ENCODE assay signal across 11 mouse cellular contexts in genomic region chr11:113715078-113715674, GRCm38 (mm10). TPM values are rescaled to one million over a fixed set of nuclear protein-coding genes. Genes with fewer than 3 reads are reported as not detected.
DNase-seq lines count a peak whose midpoint lies in the region; ATAC-seq and TF ChIP-seq lines count a peak whose summit lies in the region.
"Had no signal": no experiment of that assay in that cellular context is flagged by ENCODE, and none has a peak within 500 bp of the region (broad histone marks: within the 10 kb centered on the region; RNA-seq: fewer than 3 reads in every experiment).

No protein-coding gene starts in this region.

- no peak overlapping the region for H3K4me3 ChIP-seq in lung, postnatal 0 days (ENCODE audit: low read depth, low read length)
- no peak overlapping the region for H3K4me3 ChIP-seq in liver, embryonic 12.5 days
- H3K4me3 ChIP-seq: gastrocnemius, adult 2 months; liver, embryonic 15.5 days had no signal

- no peak overlapping the region for H3K27ac ChIP-seq in lung, postnatal 0 days (ENCODE audit: low read length)
- no peak overlapping the region for H3K27ac ChIP-seq in liver, embryonic 12.5 days
- H3K27ac ChIP-seq: gastrocnemius, adult 2 months; liver, embryonic 15.5 days had no signal

- peak; percentile 38 for TF ChIP-seq CTCF in lung, postnatal 0 days (IDR thresholded peaks at IDR 0.05)

- no peak for ATAC-seq in lung, postnatal 0 days
- ATAC-seq in liver, embryonic 12.5 days = peak; percentile 31
- no peak for ATAC-seq in monocyte, adult 5-6 weeks (replicated peaks; ENCODE audit: insufficient number of reproducible peaks, low FRiP score, low TSS enrichment, poor library complexity, severe bottlenecking)

- no peak for DNase-seq in lung, postnatal 0 days (ENCODE audit: low spot score)
- no peak for DNase-seq in lung, postnatal 4 days
- peak; percentile 88 for DNase-seq in adrenal gland, postnatal 14 days
- peak; percentile 54 for DNase-seq in thymus, postnatal 0 days (ENCODE audit: low spot score)
- DNase-seq in cerebellum, adult 8-10 months = no peak
- no peak for DNase-seq in cerebellum, adult 9-11 months
- DNase-seq: gastrocnemius, adult 2 months; kidney, postnatal 4 days had no signal

- H3K4me1 ChIP-seq in lung, postnatal 0 days (ENCODE audit: insufficient read depth, low read depth, low read length) = peaks cover 5% of the 10 kb centered on the region; the same call in 1 of the 2 replicates
- peaks cover 9% of the 10 kb centered on the region; the same call in 1 of the 2 replicates for H3K4me1 ChIP-seq in liver, embryonic 12.5 days

- no peak for TF ChIP-seq EP300 in lung, postnatal 0 days (IDR thresholded peaks at IDR 0.05)

- 65% methylated on average over 7 of the region's 7 CpGs for WGBS in lung, postnatal 0 days
- 51% methylated on average over 7 of the region's 7 CpGs for WGBS in liver, embryonic 12.5 days (ENCODE audit: insufficient replicate concordance)

- H3K9ac ChIP-seq in lung, postnatal 0 days (replicated peaks; ENCODE audit: low read depth) = no peak overlapping the region
- H3K9ac ChIP-seq in liver, embryonic 12.5 days = no peak overlapping the region
- H3K9ac ChIP-seq: liver, embryonic 15.5 days had no signal

- H3K4me2 ChIP-seq in lung, postnatal 0 days (replicated peaks; ENCODE audit: low read depth, low read length) = no peak overlapping the region
- no peak overlapping the region for H3K4me2 ChIP-seq in liver, embryonic 12.5 days
- H3K4me2 ChIP-seq: liver, embryonic 15.5 days had no signal

- H3K36me3 ChIP-seq in lung, postnatal 0 days (ENCODE audit: insufficient read depth, low read length) = no peaks in the 10 kb centered on the region
- no peaks in the 10 kb centered on the region for H3K36me3 ChIP-seq in liver, embryonic 12.5 days
- H3K36me3 ChIP-seq: liver, embryonic 15.5 days had no signal

- no peaks in the 10 kb centered on the region for H3K9me3 ChIP-seq in lung, postnatal 0 days (ENCODE audit: low read length)
- no peaks in the 10 kb centered on the region for H3K9me3 ChIP-seq in liver, embryonic 12.5 days (replicated peaks)
- H3K9me3 ChIP-seq: liver, embryonic 15.5 days had no signal

- H3K27me3 ChIP-seq in lung, postnatal 0 days (replicated peaks; ENCODE audit: insufficient read depth, low read length) = no peaks in the 10 kb centered on the region
- peaks cover 34% of the 10 kb centered on the region for H3K27me3 ChIP-seq in liver, embryonic 12.5 days (replicated peaks)

RNA-seq across cellular contexts. Expression of gene Cpsf4l, which starts 5.4 kb away (rescaled TPM):
- polyA plus RNA-seq in lung, postnatal 0 days (2015; fragmentation: Nextera tagmentation; extraction: Ambion mirVana) = 0.17 and 0.25 TPM in 2 replicates
- 1.5 and 2.5 TPM in 2 replicates for total RNA-seq in adrenal gland, postnatal 14 days (2021)
- 0.20 TPM in 1 of 2 replicates, not detected in the other for polyA plus RNA-seq in liver, embryonic 12.5 days (2016; fragmentation: Nextera tagmentation; extraction: Ambion mirVana)
- 38.4 and 45.2 TPM in 2 replicates for polyA plus RNA-seq in thymus, postnatal 0 days (2015; fragmentation: Nextera tagmentation; extraction: Ambion mirVana)
- total RNA-seq in monocyte, adult 5-6 weeks (2017) = not detected in 3 replicates
- total RNA-seq: gastrocnemius, adult 2 months had no signal
- polyA plus RNA-seq: liver, embryonic 15.5 days had no signal

RNA-seq across cellular contexts. Expression of gene D11Wsu47e, which starts 31.0 kb away (rescaled TPM):
- polyA plus RNA-seq in lung, postnatal 0 days (2015; fragmentation: Nextera tagmentation; extraction: Ambion mirVana) = 10.3 and 11.9 TPM in 2 replicates
- total RNA-seq in adrenal gland, postnatal 14 days (2021) = 15.9 and 18.2 TPM in 2 replicates
- 14.8 and 16.0 TPM in 2 replicates for polyA plus RNA-seq in liver, embryonic 12.5 days (2016; fragmentation: Nextera tagmentation; extraction: Ambion mirVana)
- polyA plus RNA-seq in thymus, postnatal 0 days (2015; fragmentation: Nextera tagmentation; extraction: Ambion mirVana) = 15.7 and 17.0 TPM in 2 replicates
- 5.9 to 15.9 TPM (median 13.4 TPM) in 3 replicates for total RNA-seq in monocyte, adult 5-6 weeks (2017)

RNA-seq across cellular contexts. Expression of gene Fam104a, which starts 31.2 kb away (rescaled TPM):
- polyA plus RNA-seq in lung, postnatal 0 days (2015; fragmentation: Nextera tagmentation; extraction: Ambion mirVana) = 41.3 and 44.1 TPM in 2 replicates
- 25.7 and 28.5 TPM in 2 replicates for total RNA-seq in adrenal gland, postnatal 14 days (2021)
- polyA plus RNA-seq in liver, embryonic 12.5 days (2016; fragmentation: Nextera tagmentation; extraction: Ambion mirVana) = 56.1 and 58.5 TPM in 2 replicates
- 53.3 and 54.7 TPM in 2 replicates for polyA plus RNA-seq in thymus, postnatal 0 days (2015; fragmentation: Nextera tagmentation; extraction: Ambion mirVana)
- total RNA-seq in monocyte, adult 5-6 weeks (2017) = 17.2 to 28.1 TPM (median 27.7 TPM) in 3 replicates

RNA-seq across cellular contexts. Expression of gene Cdc42ep4, which starts 36.5 kb away (rescaled TPM):
- polyA plus RNA-seq in lung, postnatal 0 days (2015; fragmentation: Nextera tagmentation; extraction: Ambion mirVana) = 92.8 and 116 TPM in 2 replicates
- total RNA-seq in adrenal gland, postnatal 14 days (2021) = 76.8 and 82.7 TPM in 2 replicates
- polyA plus RNA-seq in liver, embryonic 12.5 days (2016; fragmentation: Nextera tagmentation; extraction: Ambion mirVana) = 21.1 and 21.9 TPM in 2 replicates
- polyA plus RNA-seq in thymus, postnatal 0 days (2015; fragmentation: Nextera tagmentation; extraction: Ambion mirVana) = 37.0 and 38.7 TPM in 2 replicates
- total RNA-seq in monocyte, adult 5-6 weeks (2017) = 12.2 to 24.2 TPM (median 16.6 TPM) in 3 replicates

Comparison
In these comparisons a context has a peak if more than half of its experiments do, and no peak if none do; other contexts are left out.
1. DNase-seq: peak in adrenal gland, postnatal 14 days (single experiment) and thymus, postnatal 0 days (single experiment); none in lung, postnatal 0 days (single experiment), lung, postnatal 4 days (0 of 2), cerebellum, adult 8-10 months (single experiment) and cerebellum, adult 9-11 months (single experiment).
2. RNA of gene Cpsf4l, which starts 5.4 kb away (polyA plus RNA-seq): 38.4 to 45.2 TPM in thymus, postnatal 0 days; 0.17 to 0.25 TPM in lung, postnatal 0 days and 0.20 TPM in liver, embryonic 12.5 days; every median in the first group is over 10 times any median in the second.